Mouse (Mus musculus): ENCODE results near the gene Nrxn2. TPM values are rescaled to one million over a fixed set of nuclear protein-coding genes. Genes with fewer than 3 reads are reported as not detected.

Nrxn2 gene
- total and polyA plus RNA-seq, 2 experiments from 2014 or later = 54.4 to 355 TPM

GRCm38 (mm10) chr19:6446736-6447437, 28.4 kb downstream of the Nrxn2 start:
- Histone ChIP-seq H3K4me2 (ENCODE audit: low read depth, low read length) (0 out of 2 replicates have a peak overlapping the region, but pooled peaks have one; percentile 33), H3K9me3 (ENCODE audit: low read length) (no peaks in the 10 kb centered on the region), H3K27me3 (ENCODE audit: insufficient read depth, low read length) (no peaks in the 10 kb centered on the region), H3K9ac (replicated peaks; ENCODE audit: low read length) (peak overlapping the region; percentile 2; the same call in 1 of the 2 replicates), H3K4me3 (ENCODE audit: low read length) (no peak overlapping the region), H3K36me3 (ENCODE audit: insufficient read depth, low read length) (no peaks in the 10 kb centered on the region), H3K4me1 (ENCODE audit: insufficient read depth, low read length) (peaks cover 52% of the 10 kb centered on the region), H3K27ac (peak overlapping the region; percentile 80)
- no peak for TF ChIP-seq CTCF (IDR thresholded peaks at IDR 0.05; ENCODE audit: low read depth)
- DNase-seq (ENCODE audit: low spot score) (peak; percentile 68), ATAC-seq (peak; percentile 4; the same call in 1 of the 2 replicates)
- WGBS = 24% methylated on average over 7 of the region's 7 CpGs

DNA sequence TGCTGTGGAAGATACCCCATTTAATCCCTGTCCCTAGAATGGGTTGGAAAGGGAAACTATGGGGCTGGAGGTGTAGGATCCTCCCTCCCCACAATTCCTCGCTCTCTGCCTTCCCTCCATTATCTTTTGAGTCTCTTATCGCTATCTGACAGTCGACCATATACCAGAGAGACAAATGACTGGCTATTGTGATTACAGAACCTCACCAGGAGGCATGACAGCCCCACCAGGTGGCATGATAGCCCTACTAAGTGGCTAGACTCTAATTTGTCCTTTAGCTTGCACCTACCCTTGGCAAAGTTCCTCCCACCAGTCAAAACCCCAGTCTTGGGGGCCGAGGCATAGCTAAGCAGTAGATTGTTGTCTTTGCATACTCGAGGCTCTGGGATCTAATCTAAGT, 30.2 kb downstream of the Nrxn2 start:
- Histone ChIP-seq H3K27ac (0 out of 2 replicates have a peak overlapping the region, but pooled peaks have one; percentile 11), H3K9ac (replicated peaks; ENCODE audit: low read length) (no peak overlapping the region), H3K4me2 (ENCODE audit: low read depth, low read length) (no peak overlapping the region)

DNA sequence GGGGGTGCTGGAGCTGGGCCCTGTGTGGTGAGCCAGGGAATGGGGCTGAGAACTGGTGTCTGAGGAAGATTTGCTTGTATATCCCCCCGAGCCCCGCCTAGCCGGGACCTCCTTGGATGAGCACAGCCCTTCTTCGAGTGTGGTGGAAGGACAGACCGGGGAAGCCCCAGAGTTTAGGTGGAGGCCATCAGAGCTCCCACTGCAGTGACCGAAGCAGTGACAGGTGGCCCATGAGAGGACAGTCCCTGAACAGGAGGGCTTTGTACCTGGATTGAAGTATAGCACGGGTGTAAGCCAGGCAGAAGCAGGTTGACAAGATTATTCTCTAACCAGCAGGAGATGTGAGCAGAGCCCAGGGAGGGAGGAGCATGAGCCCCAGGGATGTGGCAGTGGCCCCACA, 31.3 kb downstream of the Nrxn2 start:
- 71% methylated on average over 7 of the region's 7 CpGs for WGBS

More for the DNA sequence above, 30.2 kb downstream of the Nrxn2 start:
- TF ChIP-seq CTCF (IDR thresholded peaks at IDR 0.05; ENCODE audit: low read depth) = no peak
- no peaks in the 10 kb centered on the region for H3K27me3 ChIP-seq (ENCODE audit: insufficient read depth, low read length)
- no peaks in the 10 kb centered on the region for H3K36me3 ChIP-seq (ENCODE audit: insufficient read depth, low read length)
- ATAC-seq = no peak
- no peaks in the 10 kb centered on the region for H3K9me3 ChIP-seq (ENCODE audit: low read length)
- 58% methylated on average over 5 of the region's 5 CpGs for WGBS
- no peak overlapping the region for H3K4me3 ChIP-seq (ENCODE audit: low read length)
- no peak for DNase-seq (ENCODE audit: low spot score)
- peaks cover 61% of the 10 kb centered on the region for H3K4me1 ChIP-seq (ENCODE audit: insufficient read depth, low read length)

DNA sequence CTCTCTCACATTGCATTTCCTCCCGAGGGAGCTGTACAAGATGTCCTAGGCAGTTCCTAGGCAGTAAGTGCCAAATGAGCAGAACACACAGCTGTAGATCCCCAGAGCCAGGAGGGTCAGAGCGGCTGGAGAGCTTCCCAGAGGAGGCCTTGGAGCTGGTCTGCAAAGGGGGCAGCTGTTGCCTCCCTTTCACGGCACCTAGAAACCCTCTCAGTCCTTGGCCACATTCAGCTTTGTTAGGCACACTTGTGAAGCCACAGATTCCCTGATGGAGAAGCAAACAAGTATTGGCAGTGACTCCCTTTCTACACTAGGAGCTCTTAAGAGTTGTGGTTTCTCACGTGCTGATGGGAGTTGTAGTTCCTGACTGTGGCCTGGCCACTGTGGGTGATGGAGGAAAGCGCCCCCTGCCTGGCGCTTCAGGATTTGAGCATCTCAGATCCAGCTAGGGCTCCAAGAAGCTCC, 33.5 kb downstream of the Nrxn2 start:
- Histone ChIP-seq H3K9ac (replicated peaks; ENCODE audit: low read length) (no peak overlapping the region), H3K36me3 (ENCODE audit: insufficient read depth, low read length) (0 out of 2 replicates have a peak, but pooled peaks cover 9% of the 10 kb centered on the region), H3K4me3 (ENCODE audit: low read length) (no peak overlapping the region), H3K4me2 (ENCODE audit: low read depth, low read length) (no peak overlapping the region), H3K27me3 (ENCODE audit: insufficient read depth, low read length) (no peaks in the 10 kb centered on the region), H3K9me3 (ENCODE audit: low read length) (no peaks in the 10 kb centered on the region), H3K27ac (peak overlapping the region; percentile 82), H3K4me1 (ENCODE audit: insufficient read depth, low read length) (peaks cover 41% of the 10 kb centered on the region)
- peak; percentile 83 for ATAC-seq
- DNase-seq (ENCODE audit: low spot score) = peak; percentile 92
- WGBS = 12% methylated on average over 6 of the region's 6 CpGs
- peak; percentile 89 for TF ChIP-seq CTCF (IDR thresholded peaks at IDR 0.05; ENCODE audit: low read depth)

More for the DNA sequence above, 31.3 kb downstream of the Nrxn2 start:
- Histone ChIP-seq H3K27ac (no peak overlapping the region), H3K27me3 (ENCODE audit: insufficient read depth, low read length) (no peaks in the 10 kb centered on the region), H3K9ac (replicated peaks; ENCODE audit: low read length) (no peak overlapping the region), H3K4me2 (ENCODE audit: low read depth, low read length) (no peak overlapping the region), H3K4me1 (ENCODE audit: insufficient read depth, low read length) (peaks cover 63% of the 10 kb centered on the region), H3K36me3 (ENCODE audit: insufficient read depth, low read length) (no peaks in the 10 kb centered on the region), H3K9me3 (ENCODE audit: low read length) (no peaks in the 10 kb centered on the region), H3K4me3 (ENCODE audit: low read length) (no peak overlapping the region)
- DNase-seq (ENCODE audit: low spot score) = no peak
- ATAC-seq = no peak
- no peak for TF ChIP-seq CTCF (IDR thresholded peaks at IDR 0.05; ENCODE audit: low read depth)

- 27% methylated on average over 9 of the region's 9 CpGs for WGBS
- peaks cover 37% of the 10 kb centered on the region for H3K4me1 ChIP-seq (ENCODE audit: insufficient read depth, low read length)
- peaks cover 16% of the 10 kb centered on the region for H3K36me3 ChIP-seq (ENCODE audit: insufficient read depth, low read length)
- no peaks in the 10 kb centered on the region for H3K9me3 ChIP-seq (ENCODE audit: low read length)
- DNase-seq (ENCODE audit: low spot score) = peak; percentile 72
- H3K4me3 ChIP-seq (ENCODE audit: low read length) = no peak overlapping the region
- no peak for TF ChIP-seq CTCF (IDR thresholded peaks at IDR 0.05; ENCODE audit: low read depth)
- H3K9ac ChIP-seq (replicated peaks; ENCODE audit: low read length) = no peak overlapping the region
- 0 out of 2 replicates have a peak overlapping the region, but pooled peaks have one; percentile 5 for H3K4me2 ChIP-seq (ENCODE audit: low read depth, low read length)
- peak; percentile 22 for ATAC-seq
- H3K27me3 ChIP-seq (ENCODE audit: insufficient read depth, low read length) = no peaks in the 10 kb centered on the region
- H3K27ac ChIP-seq = peak overlapping the region; percentile 82
Measured at GRCm38 (mm10) chr19:6452672-6453310, 34.3 kb downstream of the Nrxn2 start.

DNA sequence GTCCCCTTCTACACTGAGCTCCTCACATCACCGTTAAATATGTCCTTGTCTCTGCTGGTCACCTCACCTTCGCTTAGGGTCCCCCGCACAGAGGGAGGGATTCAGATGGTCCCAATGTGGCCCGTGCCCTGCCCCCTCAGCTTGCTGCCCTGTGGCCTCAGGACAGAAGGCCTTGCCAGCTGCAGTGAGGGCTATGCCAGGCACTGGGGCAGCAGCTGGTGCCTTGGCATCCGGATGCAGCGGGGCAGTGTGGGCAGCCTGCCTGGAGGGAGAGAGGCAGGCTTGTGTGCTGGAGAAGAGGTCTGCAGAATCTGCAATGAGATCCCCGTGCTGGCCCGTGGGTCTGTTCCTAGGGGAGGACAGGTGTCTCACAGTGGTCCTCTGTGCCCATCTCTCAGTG, 34.8 kb downstream of the Nrxn2 start:
- ATAC-seq = peak; percentile 70
- H3K36me3 ChIP-seq (ENCODE audit: insufficient read depth, low read length) = peaks cover 21% of the 10 kb centered on the region
- 0 out of 2 replicates have a peak overlapping the region, but pooled peaks have one; percentile 15 for H3K9ac ChIP-seq (replicated peaks; ENCODE audit: low read length)
- TF ChIP-seq CTCF (IDR thresholded peaks at IDR 0.05; ENCODE audit: low read depth) = no peak
- 24% methylated on average over 8 of the region's 8 CpGs for WGBS
- no peak overlapping the region for H3K4me3 ChIP-seq (ENCODE audit: low read length)
- no peaks in the 10 kb centered on the region for H3K9me3 ChIP-seq (ENCODE audit: low read length)
- H3K4me2 ChIP-seq (ENCODE audit: low read depth, low read length) = 0 out of 2 replicates have a peak overlapping the region, but pooled peaks have one; percentile 5
- peaks cover 37% of the 10 kb centered on the region for H3K4me1 ChIP-seq (ENCODE audit: insufficient read depth, low read length)
- H3K27me3 ChIP-seq (ENCODE audit: insufficient read depth, low read length) = no peaks in the 10 kb centered on the region
- peak overlapping the region; percentile 82 for H3K27ac ChIP-seq
- DNase-seq (ENCODE audit: low spot score) = peak; percentile 88

All from hindbrain, postnatal 0 days (tissue).